Mouse (Mus musculus): ENCODE results near the gene Dnm1. TPM values are rescaled to one million over a fixed set of nuclear protein-coding genes. Genes with fewer than 3 reads are reported as not detected.
"Not testable (repeated sequence)": the region's sequence is repeated elsewhere in the genome, so short reads cannot be mapped to it uniquely, and the experiment has no call there.

Gene Dnm1
- total and polyA plus RNA-seq, 2 experiments = 0.09 to 0.60 TPM

DNA sequence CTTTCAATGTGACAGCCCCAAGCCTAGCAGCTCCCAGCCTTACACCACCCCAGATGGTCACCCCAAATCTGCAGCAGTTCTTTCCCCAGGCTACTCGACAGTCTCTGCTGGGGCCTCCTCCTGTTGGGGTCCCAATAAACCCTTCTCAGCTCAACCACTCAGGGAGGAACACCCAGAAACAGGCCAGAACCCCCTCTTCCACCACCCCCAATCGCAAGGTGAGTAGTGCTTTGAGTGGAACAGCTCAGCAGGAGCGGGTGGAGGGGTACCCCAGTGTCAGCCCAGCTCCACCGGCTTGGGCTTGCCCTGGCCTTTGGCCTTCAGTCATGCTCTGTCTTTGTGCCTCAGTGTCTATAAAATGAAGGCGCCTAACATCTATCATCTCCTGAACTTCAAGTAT, 14.2 kb upstream of the Dnm1 start:
- H3K4me3 ChIP-seq (ENCODE audit: insufficient read depth, low read depth, low read length) = no peak overlapping the region
- H3K9ac ChIP-seq (ENCODE audit: low read depth, low read length) = no peak overlapping the region
- H3K79me2 ChIP-seq (ENCODE audit: control insufficient read depth, insufficient read depth, low read length) = peaks cover 3% of the 10 kb centered on the region; the same call in 1 of the 2 replicates
- no peak overlapping the region for H3K27ac ChIP-seq (replicated peaks; ENCODE audit: insufficient read depth, low read depth, low read length)
- 96% methylated on average over 5 of the region's 5 CpGs for WGBS
- peaks cover 3% of the 10 kb centered on the region; the same call in 1 of the 2 replicates for H3K4me1 ChIP-seq (ENCODE audit: control insufficient read depth, insufficient read depth, low read length)
- H3K36me3 ChIP-seq (ENCODE audit: control insufficient read depth, insufficient read depth, low read length) = peaks cover 4% of the 10 kb centered on the region; the same call in 1 of the 2 replicates
- TF ChIP-seq POLR2A (IDR thresholded peaks at IDR 0.05; ENCODE audit: extremely low read depth, insufficient read depth, low read length) = no peak
- TF ChIP-seq CTCF (IDR thresholded peaks at IDR 0.05; ENCODE audit: low read depth, low read length) = no peak
- H3K27me3 ChIP-seq (ENCODE audit: control insufficient read depth, insufficient read depth, low read length) = no peaks in the 10 kb centered on the region
- DNase-seq (ENCODE audit: extremely low read depth, low read depth, low spot score) = no peak

DNA sequence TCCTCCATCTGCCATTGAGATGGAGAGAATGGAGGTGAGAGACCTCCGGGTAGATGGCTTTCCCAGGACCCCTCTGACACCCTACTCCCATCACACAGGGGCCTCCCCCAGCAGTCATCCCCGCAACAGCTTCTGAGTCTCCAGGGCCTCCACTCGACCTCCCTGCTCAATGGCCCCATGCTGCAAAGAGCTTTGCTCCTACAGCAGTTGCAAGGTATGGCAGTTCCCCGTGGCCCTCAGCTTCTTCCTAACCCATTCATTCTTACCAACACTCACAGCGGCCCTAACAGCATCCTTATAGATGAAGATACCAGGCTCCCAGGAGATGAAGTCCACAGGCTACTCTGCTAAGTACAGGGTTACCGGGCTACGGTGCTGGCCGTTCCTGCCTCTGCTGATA, 11.0 kb upstream of the Dnm1 start:
- Histone ChIP-seq H3K27ac (replicated peaks; ENCODE audit: insufficient read depth, low read depth, low read length) (no peak overlapping the region), H3K27me3 (ENCODE audit: control insufficient read depth, insufficient read depth, low read length) (no peaks in the 10 kb centered on the region), H3K79me2 (ENCODE audit: control insufficient read depth, insufficient read depth, low read length) (peaks cover 3% of the 10 kb centered on the region; the same call in 1 of the 2 replicates), H3K9ac (ENCODE audit: low read depth, low read length) (no peak overlapping the region), H3K4me1 (ENCODE audit: control insufficient read depth, insufficient read depth, low read length) (peaks cover 7% of the 10 kb centered on the region; the same call in 1 of the 2 replicates), H3K4me3 (ENCODE audit: insufficient read depth, low read depth, low read length) (no peak overlapping the region), H3K36me3 (ENCODE audit: control insufficient read depth, insufficient read depth, low read length) (peaks cover 4% of the 10 kb centered on the region; the same call in 1 of the 2 replicates)
- TF ChIP-seq POLR2A (IDR thresholded peaks at IDR 0.05; ENCODE audit: extremely low read depth, insufficient read depth, low read length) = no peak
- TF ChIP-seq CTCF (IDR thresholded peaks at IDR 0.05; ENCODE audit: low read depth, low read length) = no peak
- 86% methylated on average over 8 of the region's 8 CpGs for WGBS
- no peak for DNase-seq (ENCODE audit: extremely low read depth, low read depth, low spot score)

DNA sequence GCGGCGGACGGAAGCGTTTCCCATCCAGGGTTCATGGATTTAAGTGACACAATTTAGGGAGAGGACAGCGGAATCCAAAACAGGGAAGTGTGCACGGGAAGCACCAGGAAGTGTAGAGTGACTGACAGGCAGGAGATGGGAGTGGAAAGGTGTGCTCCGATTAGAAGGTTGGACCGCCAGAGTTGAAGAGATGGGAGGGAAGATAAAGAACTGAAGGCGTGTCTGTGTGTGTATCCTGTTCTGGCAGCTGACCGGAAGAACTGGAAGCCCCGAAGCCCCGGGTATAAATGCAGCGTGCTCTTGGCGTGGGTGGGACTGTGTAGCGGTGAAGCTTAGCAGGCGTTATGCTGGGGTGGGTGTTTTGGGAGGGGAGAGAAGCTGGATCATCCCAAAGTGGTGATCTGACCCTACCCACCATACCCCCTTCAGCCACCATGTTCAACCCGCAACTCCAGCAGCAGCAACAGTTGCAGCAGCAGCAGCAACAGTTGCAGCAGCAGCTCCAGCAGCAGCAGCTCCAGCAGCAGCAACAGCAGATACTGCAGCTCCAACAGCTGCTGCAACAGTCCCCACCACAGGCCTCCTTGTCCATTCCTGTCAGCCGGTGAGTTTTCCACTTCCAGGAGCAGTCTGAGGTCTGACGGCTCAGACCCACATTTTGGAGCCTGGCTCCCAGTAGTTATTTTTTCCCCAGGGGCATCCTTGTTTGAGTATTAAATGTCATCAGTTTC, 10.4 kb upstream of the Dnm1 start:
- WGBS = 9% methylated on average over 19 of the region's 19 CpGs
- Histone ChIP-seq H3K9ac (ENCODE audit: low read depth, low read length) (peak overlapping the region; percentile 85), H3K27ac (replicated peaks; ENCODE audit: insufficient read depth, low read depth, low read length) (peak overlapping the region; percentile 95), H3K27me3 (ENCODE audit: control insufficient read depth, insufficient read depth, low read length) (no peaks in the 10 kb centered on the region), H3K4me3 (ENCODE audit: insufficient read depth, low read depth, low read length) (peak overlapping the region; percentile 89), H3K4me1 (ENCODE audit: control insufficient read depth, insufficient read depth, low read length) (peaks cover 7% of the 10 kb centered on the region; the same call in 1 of the 2 replicates), H3K79me2 (ENCODE audit: control insufficient read depth, insufficient read depth, low read length) (peaks cover 3% of the 10 kb centered on the region; the same call in 1 of the 2 replicates), H3K36me3 (ENCODE audit: control insufficient read depth, insufficient read depth, low read length) (peaks cover 4% of the 10 kb centered on the region; the same call in 1 of the 2 replicates)
- TF ChIP-seq POLR2A (IDR thresholded peaks at IDR 0.05; ENCODE audit: extremely low read depth, insufficient read depth, low read length) (no peak), CTCF (IDR thresholded peaks at IDR 0.05; ENCODE audit: low read depth, low read length) (no peak)
- DNase-seq (ENCODE audit: extremely low read depth, low read depth, low spot score) = peak; percentile 72

- H3K36me3 ChIP-seq (ENCODE audit: control insufficient read depth, insufficient read depth, low read length) = peaks cover under 1% of the 10 kb centered on the region; the same call in 1 of the 2 replicates
- H3K4me3 ChIP-seq (ENCODE audit: insufficient read depth, low read depth, low read length) = peak overlapping the region; percentile 89
- peak overlapping the region; percentile 85 for H3K9ac ChIP-seq (ENCODE audit: low read depth, low read length)
- H3K27me3 ChIP-seq (ENCODE audit: control insufficient read depth, insufficient read depth, low read length) = no peaks in the 10 kb centered on the region
- peaks cover 3% of the 10 kb centered on the region; the same call in 1 of the 2 replicates for H3K79me2 ChIP-seq (ENCODE audit: control insufficient read depth, insufficient read depth, low read length)
- peak overlapping the region; percentile 95 for H3K27ac ChIP-seq (replicated peaks; ENCODE audit: insufficient read depth, low read depth, low read length)
- peak; percentile 86 for DNase-seq (ENCODE audit: extremely low read depth, low read depth, low spot score)
- peaks cover 7% of the 10 kb centered on the region; the same call in 1 of the 2 replicates for H3K4me1 ChIP-seq (ENCODE audit: control insufficient read depth, insufficient read depth, low read length)
- WGBS = under 1% methylated on average over 53 of the region's 53 CpGs
- TF ChIP-seq CTCF (IDR thresholded peaks at IDR 0.05; ENCODE audit: low read depth, low read length) (peak; percentile 89), POLR2A (IDR thresholded peaks at IDR 0.05; ENCODE audit: extremely low read depth, insufficient read depth, low read length) (peak; percentile 58)
These were observed 9.7 kb upstream of the Dnm1 start for GRCm38 (mm10) chr2:32362817-32363340.

- DNase-seq (ENCODE audit: extremely low read depth, low read depth, low spot score) = peak; percentile 32
- peak overlapping the region; percentile 95 for H3K27ac ChIP-seq (replicated peaks; ENCODE audit: insufficient read depth, low read depth, low read length)
- WGBS = 18% methylated on average over 5 of the region's 5 CpGs
- not testable (repeated sequence) for H3K27me3 ChIP-seq (ENCODE audit: control insufficient read depth, insufficient read depth, low read length); H3K36me3 ChIP-seq (ENCODE audit: control insufficient read depth, insufficient read depth, low read length); H3K4me1 ChIP-seq (ENCODE audit: control insufficient read depth, insufficient read depth, low read length); H3K79me2 ChIP-seq (ENCODE audit: control insufficient read depth, insufficient read depth, low read length)
- peak overlapping the region; percentile 85 for H3K9ac ChIP-seq (ENCODE audit: low read depth, low read length)
- H3K4me3 ChIP-seq (ENCODE audit: insufficient read depth, low read depth, low read length) = peak overlapping the region; percentile 89
These were observed 9.1 kb upstream of the Dnm1 start for GRCm38 (mm10) chr2:32362274-32362673.

- 2% methylated on average over 24 of the region's 24 CpGs for WGBS
- H3K27ac ChIP-seq (replicated peaks; ENCODE audit: insufficient read depth, low read depth, low read length) = peak overlapping the region; percentile 93
- TF ChIP-seq POLR2A (IDR thresholded peaks at IDR 0.05; ENCODE audit: extremely low read depth, insufficient read depth, low read length) = peak; percentile 51
- peak; percentile 82 for TF ChIP-seq CTCF (IDR thresholded peaks at IDR 0.05; ENCODE audit: low read depth, low read length)
- H3K4me3 ChIP-seq (ENCODE audit: insufficient read depth, low read depth, low read length) = peak overlapping the region; percentile 86
- H3K4me1 ChIP-seq (ENCODE audit: control insufficient read depth, insufficient read depth, low read length) = peaks cover 7% of the 10 kb centered on the region; the same call in 1 of the 2 replicates
- peaks cover 3% of the 10 kb centered on the region; the same call in 1 of the 2 replicates for H3K79me2 ChIP-seq (ENCODE audit: control insufficient read depth, insufficient read depth, low read length)
- H3K9ac ChIP-seq (ENCODE audit: low read depth, low read length) = peak overlapping the region; percentile 92
- H3K36me3 ChIP-seq (ENCODE audit: control insufficient read depth, insufficient read depth, low read length) = no peaks in the 10 kb centered on the region
- no peaks in the 10 kb centered on the region for H3K27me3 ChIP-seq (ENCODE audit: control insufficient read depth, insufficient read depth, low read length)
- DNase-seq (ENCODE audit: extremely low read depth, low read depth, low spot score) = peak; percentile 56
These were observed 8.3 kb upstream of the Dnm1 start for GRCm38 (mm10) chr2:32361437-32361836.
